Mouse (Mus musculus) limb, embryonic 13.5 days (tissue): ENCODE results near the gene A730015C16Rik. TPM values are rescaled to one million over a fixed set of nuclear protein-coding genes. Genes with fewer than 3 reads are reported as not detected.

Source experiments
- ATAC-seq: fragments of 200-750 bp; cut with Nextera tagmentation; 2 replicates; pipeline ENCODE4 v1.8.0; 2017; ENCODE audit warnings: low read depth, moderate number of reproducible peaks, moderate TSS enrichment; ENCODE audit not compliant: low FRiP score
- H3K27ac ChIP-seq: fragments of 300-500 bp; sonication (generic); 2 replicates; pipeline ENCODE4 v1.5.1; 2015; ENCODE audit warnings: inconsistent platforms, mild to moderate bottlenecking, moderate library complexity
- H3K27me3 ChIP-seq: fragments of 300-500 bp; sonication (generic); 2 replicates; pipeline ENCODE4 v1.6.1; 2015; ENCODE audit warnings: mild to moderate bottlenecking, inconsistent platforms
- H3K36me3 ChIP-seq: fragments of 300-500 bp; sonication (generic); 2 replicates; pipeline ENCODE4 v1.6.1; 2015; ENCODE audit warnings: inconsistent platforms, mild to moderate bottlenecking, moderate library complexity
- H3K4me1 ChIP-seq: fragments of 300-500 bp; sonication (generic); 2 replicates; pipeline ENCODE4 v1.6.1; 2015; ENCODE audit warnings: inconsistent platforms
- H3K4me2 ChIP-seq: fragments of 300-500 bp; sonication (generic); replicated peaks from 2 replicates; pipeline ENCODE4 v1.6.1; 2015; ENCODE audit warnings: inconsistent platforms, mild to moderate bottlenecking, moderate library complexity
- H3K4me3 ChIP-seq: fragments of 300-500 bp; sonication (generic); 2 replicates; pipeline ENCODE4 v1.5.1; 2015; ENCODE audit warnings: moderate library complexity, mild to moderate bottlenecking, inconsistent platforms
- H3K9ac ChIP-seq: fragments of 300-500 bp; sonication (generic); 2 replicates; pipeline ENCODE4 v1.6.1; 2015; ENCODE audit warnings: mild to moderate bottlenecking, inconsistent platforms
- H3K9me3 ChIP-seq: fragments of 300-500 bp; sonication (generic); 2 replicates; pipeline ENCODE4 v1.6.1; 2016; ENCODE audit warnings: inconsistent platforms
- WGBS: fragments of 180-500 bp; shearing (Covaris S2); methylation state at CpG from one replicate; pipeline ENCODE4 v1.1.7; 2015; 5-methylcytosine and 5-hydroxymethylcytosine counted together
- polyA plus RNA-seq: library from polyadenylated mRNA; unstranded; fragments of >200 nt; fragmentation: Nextera tagmentation; extraction: Ambion mirVana; gene quantifications from 2 replicates; pipeline ENCODE4 v1.2.1, GENCODE M21; 2015

The A730015C16Rik gene
- polyA plus RNA-seq, 1 experiment from 2014 or later, result 1.5 TPM

DNA sequence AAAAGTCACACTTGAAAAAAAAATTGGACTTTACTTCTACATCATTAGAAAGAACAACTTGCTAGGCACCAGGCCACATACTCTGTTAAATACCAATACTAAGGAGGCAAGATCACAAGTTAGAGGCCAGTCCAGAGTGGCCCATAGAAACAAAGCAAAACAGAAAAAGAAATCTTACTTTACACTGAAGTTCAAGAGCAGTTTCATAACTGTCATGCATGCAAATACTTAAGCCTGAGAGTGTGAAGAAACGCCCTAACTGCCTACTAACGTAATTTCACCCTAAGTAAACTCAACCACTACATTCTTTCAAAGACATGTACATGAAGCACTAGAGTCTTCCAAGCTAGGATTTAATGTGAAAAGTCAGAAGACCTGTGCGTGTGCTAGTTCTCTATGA lies 22.7 kb downstream of the A730015C16Rik start:
- H3K9me3 ChIP-seq, result no peaks in the 10 kb centered on the region
- H3K4me3 ChIP-seq, result no peak overlapping the region
- H3K27ac ChIP-seq, result no peak overlapping the region
- no peaks in the 10 kb centered on the region for H3K27me3 ChIP-seq
- H3K9ac ChIP-seq, result no peak overlapping the region
- H3K4me1 ChIP-seq, result no peaks in the 10 kb centered on the region
- H3K36me3 ChIP-seq, result peaks cover 79% of the 10 kb centered on the region
- no peak overlapping the region for H3K4me2 ChIP-seq
- WGBS, result 95% methylated on average over 3 of the region's 3 CpGs
- ATAC-seq, result no peak

DNA sequence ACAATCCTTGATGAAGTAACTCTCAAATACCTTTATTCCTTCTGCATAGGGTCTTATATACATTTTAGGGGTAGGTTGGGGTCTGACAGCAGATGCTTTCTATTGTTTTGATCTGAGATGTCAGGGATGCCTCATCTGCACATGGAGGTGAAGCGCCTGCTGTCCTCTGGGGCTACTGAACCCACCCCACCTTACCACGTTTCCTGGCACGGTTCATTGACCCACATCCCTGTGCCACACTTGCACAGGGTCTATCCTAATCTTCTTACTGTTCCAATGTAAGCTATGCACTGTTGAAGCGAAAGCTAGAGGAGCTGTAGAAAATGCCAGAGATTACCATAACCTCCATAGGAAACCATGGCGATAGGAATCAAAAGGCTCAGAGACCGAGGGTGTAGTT lies 36.9 kb downstream of the A730015C16Rik start:
- WGBS, result 77% methylated on average over 6 of the region's 6 CpGs
- no peak overlapping the region for H3K9ac ChIP-seq
- no peak overlapping the region for H3K4me2 ChIP-seq
- no peaks in the 10 kb centered on the region for H3K27me3 ChIP-seq
- H3K36me3 ChIP-seq, result peaks cover 13% of the 10 kb centered on the region
- no peak for ATAC-seq
- H3K4me3 ChIP-seq, result no peak overlapping the region
- H3K4me1 ChIP-seq, result no peaks in the 10 kb centered on the region
- no peaks in the 10 kb centered on the region for H3K9me3 ChIP-seq
- H3K27ac ChIP-seq, result no peak overlapping the region

DNA sequence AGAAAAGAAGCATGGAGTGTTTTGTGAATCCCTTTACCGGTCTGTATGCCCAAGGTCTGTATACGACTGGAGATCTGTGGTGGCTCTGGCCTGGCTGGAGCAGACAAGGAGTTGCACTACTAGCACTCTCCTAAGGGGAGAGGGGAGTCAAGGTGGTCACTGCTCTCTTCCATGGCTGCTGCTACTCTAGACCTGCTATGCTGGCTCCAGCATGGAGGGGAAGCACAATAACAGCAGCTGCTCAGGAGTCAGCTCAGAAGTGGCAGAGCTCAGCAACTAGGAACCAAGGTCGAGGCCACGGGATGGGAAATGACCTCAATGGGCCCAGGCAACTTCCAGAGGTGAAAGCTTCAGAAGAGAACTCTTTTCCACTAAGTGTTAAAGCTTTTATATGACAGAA lies 37.3 kb downstream of the A730015C16Rik start:
- 66% methylated on average over 4 of the region's 4 CpGs for WGBS
- no peaks in the 10 kb centered on the region for H3K9me3 ChIP-seq
- H3K4me2 ChIP-seq, result no peak overlapping the region
- no peaks in the 10 kb centered on the region for H3K27me3 ChIP-seq
- no peak overlapping the region for H3K9ac ChIP-seq
- no peak overlapping the region for H3K4me3 ChIP-seq
- no peak overlapping the region for H3K27ac ChIP-seq
- ATAC-seq, result no peak
- no peaks in the 10 kb centered on the region for H3K4me1 ChIP-seq
- H3K36me3 ChIP-seq, result peaks cover 13% of the 10 kb centered on the region

DNA sequence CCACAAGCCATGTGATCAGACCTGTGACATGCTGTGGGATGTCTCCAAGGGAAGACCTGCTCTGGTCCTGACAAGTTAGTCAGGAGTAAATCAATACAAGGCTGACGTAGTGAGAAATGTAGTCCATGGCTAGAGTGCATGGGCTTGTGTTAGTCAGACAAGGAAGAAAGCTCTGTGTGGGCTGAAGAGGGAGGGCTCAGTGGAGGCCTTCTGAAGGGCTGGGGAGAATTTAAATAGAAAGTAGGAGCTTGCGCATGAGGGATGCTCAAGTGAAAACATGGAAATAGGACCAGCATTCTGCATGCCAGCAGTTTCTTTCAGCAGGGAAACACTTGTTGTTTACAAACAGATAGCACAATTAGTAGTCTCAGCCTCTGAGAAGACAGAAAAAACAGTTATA lies 44.9 kb downstream of the A730015C16Rik start:
- Histone ChIP-seq H3K4me2 (no peak overlapping the region), H3K9ac (no peak overlapping the region), H3K36me3 (no peaks in the 10 kb centered on the region), H3K4me1 (no peaks in the 10 kb centered on the region), H3K27me3 (no peaks in the 10 kb centered on the region), H3K4me3 (no peak overlapping the region), H3K9me3 (no peaks in the 10 kb centered on the region), H3K27ac (no peak overlapping the region)
- no peak for ATAC-seq
- WGBS, result 81% methylated on average over 2 of the region's 2 CpGs

DNA sequence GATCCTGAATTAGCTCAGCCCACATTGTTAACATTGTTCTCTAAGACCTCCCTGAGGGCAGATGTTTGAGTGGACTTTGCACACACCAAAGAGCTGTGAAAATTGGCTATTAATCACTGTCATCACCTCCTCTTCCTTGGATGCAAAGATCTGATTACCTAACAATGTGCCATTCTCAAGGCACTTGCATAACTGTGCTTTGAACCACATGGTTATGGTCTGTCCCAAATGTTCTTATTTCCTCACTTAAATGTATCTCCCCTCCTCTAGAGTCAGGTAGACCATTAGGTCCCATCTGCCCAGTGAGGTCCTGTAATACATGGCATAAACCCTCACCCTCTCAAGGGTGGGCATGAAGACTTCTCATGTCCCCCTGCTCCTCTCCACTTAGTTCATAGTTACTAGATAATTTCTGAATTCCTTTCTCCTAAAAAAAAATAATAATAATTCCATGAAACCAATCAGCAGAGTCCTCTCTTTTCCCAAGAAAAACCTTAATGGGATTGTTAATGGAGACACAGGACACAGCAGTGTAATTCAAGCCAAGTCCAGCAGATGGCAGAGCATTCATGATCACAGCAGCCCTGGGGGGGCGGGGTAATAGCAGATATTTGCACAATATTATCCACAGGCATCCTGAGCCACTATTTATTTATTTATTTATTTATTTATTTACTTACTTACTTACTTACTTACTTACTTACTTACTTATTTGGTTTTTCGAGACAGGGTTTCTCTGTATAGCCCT lies 50.2 kb downstream of the A730015C16Rik start:
- Histone ChIP-seq H3K27me3 (no peaks in the 10 kb centered on the region), H3K4me3 (no peak overlapping the region), H3K27ac (no peak overlapping the region), H3K9me3 (no peaks in the 10 kb centered on the region), H3K4me1 (no peaks in the 10 kb centered on the region), H3K4me2 (no peak overlapping the region), H3K9ac (no peak overlapping the region), H3K36me3 (no peaks in the 10 kb centered on the region)
- no peak for ATAC-seq
- WGBS, result 58% methylated on average over 2 of the region's 2 CpGs

Other genes starting within 250 kb of the A730015C16Rik start
- gene Cc2d1b, start 228.7 kb downstream of the A730015C16Rik start, polyA plus RNA-seq, result 30.0 and 33.0 TPM in 2 replicates
- gene 3110021N24Rik, start 129.0 kb downstream of the A730015C16Rik start, polyA plus RNA-seq, result 2.0 and 3.4 TPM in 2 replicates
- gene Zfyve9, start 67.8 kb downstream of the A730015C16Rik start, polyA plus RNA-seq, result 5.7 and 6.7 TPM in 2 replicates
- gene Btf3l4, start 15.0 kb downstream of the A730015C16Rik start, polyA plus RNA-seq, result 198 and 209 TPM in 2 replicates
- gene Txndc12, start 14.0 kb downstream of the A730015C16Rik start, polyA plus RNA-seq, result 115 and 121 TPM in 2 replicates
- gene Kti12, start 834 bp downstream of the A730015C16Rik start, polyA plus RNA-seq, result 49.6 and 50.5 TPM in 2 replicates
- 18.0 and 19.7 TPM in 2 replicates for gene Rab3b, start 30.4 kb upstream of the A730015C16Rik start, polyA plus RNA-seq
- gene Nrd1, start 152.0 kb upstream of the A730015C16Rik start, polyA plus RNA-seq, result 76.2 TPM in 2 replicates